Mouse (Mus musculus) gastrocnemius, postnatal 36 days (tissue): ENCODE data around the gene Olfr1380. TPM values are rescaled to one million over a fixed set of nuclear protein-coding genes. Genes with fewer than 3 reads are reported as not detected.
"Not testable (repeated sequence)": the region's sequence is repeated elsewhere in the genome, so short reads cannot be mapped to it uniquely, and the experiment has no call there.

ENCODE experiments used
- DNase-seq, 2 experiments: peaks; one replicate each; pipeline ENCODE4 v3.0.0; 2022
- intact Hi-C: fragments of 180-260 bp; cut with DNase I; formaldehyde crosslinking; loops from one replicate; pipeline ENCODE4 v1.15.1; 2025
- long read RNA-seq, 2 experiments: library from polyadenylated mRNA; stranded (forward); transcript quantifications; one replicate each; pipeline ENCODE4 v2.0.0; 2021
- total RNA-seq, 2 experiments: library from RNA; stranded (reverse); gene quantifications; 2 replicates each; pipeline ENCODE4 v1.2.3; 2021

Gene Olfr1380
- total RNA-seq, result not detected
- long read RNA-seq, experiment 1, result 0 reads
- long read RNA-seq, experiment 2, result 0 reads

DNA sequence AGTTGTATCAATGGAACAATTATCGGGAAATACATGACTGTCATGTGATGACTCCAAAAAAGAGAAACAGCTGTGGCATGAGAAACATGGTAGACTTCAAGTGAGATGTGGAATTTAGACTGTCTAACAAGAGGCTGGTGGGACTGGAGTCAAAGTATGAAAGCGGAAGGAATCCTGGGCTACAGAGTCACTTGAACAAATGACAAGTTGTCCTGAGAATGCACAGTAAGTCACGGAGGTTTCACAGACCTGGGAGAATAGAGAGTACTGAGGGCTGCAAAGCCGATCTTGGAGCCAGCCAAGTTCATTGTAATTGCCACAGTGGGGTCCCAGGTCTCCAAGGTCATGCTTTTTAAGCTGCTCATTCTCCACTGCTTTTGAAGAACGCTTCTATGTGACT is at the start of gene Olfr1380:
TSS of gene Olfr1380 (plus strand) at position 301 of the 400 bp plus-strand sequence.
- intact Hi-C loops, DNase-seq: not testable (repeated sequence)

DNA sequence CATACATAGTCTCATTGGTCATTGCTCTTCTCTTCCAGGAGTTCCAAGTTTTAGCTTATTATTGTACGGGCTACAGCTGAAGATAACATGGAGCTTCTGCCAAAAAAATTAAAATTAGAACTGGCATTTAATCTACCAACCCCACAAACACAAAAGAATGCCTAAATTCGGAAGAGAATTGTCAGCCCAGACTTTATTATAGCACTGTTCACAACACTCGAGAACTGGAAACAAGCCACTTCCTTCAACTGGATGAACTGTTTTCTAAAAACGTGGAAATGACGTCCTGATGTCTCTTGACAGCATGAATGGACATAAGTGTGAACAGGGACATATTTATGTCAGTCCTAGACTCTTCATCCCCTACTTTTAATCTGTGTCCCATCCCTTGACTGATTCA is 38.6 kb upstream of the Olfr1380 start:
- DNase-seq, result no peak
- intact Hi-C loops, result no loop called here

DNA sequence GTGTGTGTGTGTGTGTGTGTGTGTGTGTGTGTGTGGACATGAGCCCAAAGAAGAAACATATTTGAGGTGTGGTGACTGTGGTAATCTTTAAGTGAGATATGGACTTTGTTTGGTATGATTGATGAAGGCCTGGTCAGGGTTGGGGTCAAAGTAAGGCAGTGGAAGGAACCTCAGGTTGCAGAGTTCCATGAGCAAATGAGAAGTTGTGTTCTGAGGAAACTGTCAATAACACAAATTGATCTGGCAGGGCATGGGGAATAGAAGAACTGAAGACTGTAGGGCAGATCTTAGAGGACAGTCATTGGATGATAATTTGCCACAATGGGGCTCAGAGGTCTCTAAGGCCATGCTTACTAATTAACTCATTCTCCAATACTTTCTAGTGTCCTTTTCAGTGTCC is 37.3 kb upstream of the Olfr1380 start, which contains the start of gene Olfr1383:
TSS of gene Olfr1383 (plus strand) at position 301 of the 400 bp plus-strand sequence.
- no peak for DNase-seq
- intact Hi-C loops, result no loop called here

DNA sequence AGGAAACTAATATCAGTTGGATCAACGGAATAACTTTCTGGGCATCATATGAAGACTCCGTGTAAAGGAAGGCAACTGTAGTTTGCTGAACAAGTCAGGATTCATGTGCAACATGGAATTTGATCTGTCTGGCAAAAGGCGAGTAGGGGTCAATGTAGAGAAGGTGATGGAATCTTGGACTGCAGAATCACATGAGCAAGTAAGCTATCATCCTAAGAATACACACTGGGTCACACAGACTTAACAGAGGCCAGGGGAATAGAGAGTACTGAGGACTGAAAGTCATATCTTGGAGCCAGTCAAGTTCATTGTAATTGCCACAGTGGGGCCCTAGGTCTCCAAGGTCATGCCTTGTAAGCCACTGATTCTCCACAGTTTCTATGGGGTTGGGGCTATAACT is 28.7 kb upstream of the Olfr1380 start, which contains the start of gene Olfr1382:
TSS of gene Olfr1382 (plus strand) at position 301 of the 400 bp plus-strand sequence.
- DNase-seq, result no peak
- intact Hi-C loops, result no loop called here

DNA sequence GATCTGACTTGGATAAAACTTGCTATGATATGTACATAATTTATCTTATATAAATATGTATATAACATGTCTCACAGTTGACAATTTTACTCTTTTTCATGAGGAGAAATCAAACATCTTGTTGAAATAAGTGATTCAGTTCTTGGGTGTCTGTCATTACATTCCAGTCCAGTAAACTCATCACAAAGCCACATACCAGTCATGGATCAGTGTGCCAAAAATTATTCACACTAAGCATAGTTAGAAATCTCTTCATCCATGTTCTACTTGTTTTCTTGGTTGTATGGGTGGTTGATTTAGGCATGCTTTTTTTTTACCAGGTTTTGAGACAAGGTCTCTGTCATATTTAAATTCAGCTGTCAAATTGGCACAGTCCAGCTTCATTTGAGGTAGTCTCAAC is 23.9 kb upstream of the Olfr1380 start:
- intact Hi-C loops, result no loop called here
- no peak for DNase-seq

DNA sequence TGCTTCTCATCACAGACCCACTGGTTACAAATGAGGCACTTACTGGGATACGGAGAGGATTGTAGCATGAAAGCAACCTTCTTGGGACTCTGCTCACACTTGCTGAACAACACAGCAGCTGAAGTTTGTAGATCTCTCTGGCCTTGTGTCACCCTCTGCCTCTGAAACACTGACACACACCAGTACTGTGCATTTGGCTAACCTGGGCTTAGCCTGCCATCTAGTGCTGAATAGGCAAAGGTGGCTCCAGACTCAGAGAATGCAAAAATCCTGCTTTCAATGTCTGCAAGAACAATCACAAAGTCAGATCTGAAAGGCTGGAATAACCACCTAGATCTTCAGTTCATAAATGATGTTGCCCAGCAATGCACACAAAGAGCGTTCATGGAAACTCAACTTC is 20.0 kb upstream of the Olfr1380 start:
- intact Hi-C loops, DNase-seq: not testable (repeated sequence)

DNA sequence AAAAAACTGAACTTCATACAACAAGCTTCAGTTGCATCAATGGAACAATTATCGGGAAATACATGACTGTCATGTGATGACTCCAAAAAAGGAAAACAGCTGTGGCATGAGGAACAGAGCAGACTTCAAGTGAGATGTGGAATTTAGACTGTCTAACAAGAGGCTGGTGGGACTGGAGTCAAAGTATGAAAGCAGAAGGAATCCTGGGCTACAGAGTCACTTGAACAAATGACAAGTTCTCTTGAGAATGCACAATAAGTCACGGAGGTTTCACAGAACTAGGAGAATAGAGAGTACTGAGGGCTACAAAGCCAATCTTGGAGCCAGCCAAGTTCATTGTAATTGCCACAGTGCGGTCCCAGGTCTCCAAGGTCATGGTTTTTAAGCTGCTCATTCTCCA is 13.5 kb upstream of the Olfr1380 start, which contains the start of gene Olfr1381:
TSS of gene Olfr1381 (plus strand) at position 301 of the 400 bp plus-strand sequence.
- intact Hi-C loops, DNase-seq: not testable (repeated sequence)

DNA sequence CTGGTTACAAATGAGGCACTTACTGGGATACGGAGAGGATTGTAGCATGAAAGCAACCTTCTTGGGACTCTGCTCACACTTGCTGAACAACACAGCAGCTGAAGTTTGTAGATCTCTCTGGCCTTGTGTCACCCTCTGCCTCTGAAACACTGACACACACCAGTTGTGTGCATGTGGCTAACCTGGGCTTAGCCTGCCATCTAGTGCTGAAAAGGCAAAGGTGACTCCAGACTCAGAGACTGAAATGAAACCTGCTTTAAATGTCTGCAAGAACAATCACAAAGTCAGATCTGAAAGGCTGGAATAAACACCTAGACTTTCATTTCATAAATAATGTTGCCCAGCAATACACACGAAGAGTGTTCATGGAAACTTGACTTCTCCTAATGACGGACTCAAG is 2.6 kb upstream of the Olfr1380 start:
- intact Hi-C loops, DNase-seq: not testable (repeated sequence)

DNA sequence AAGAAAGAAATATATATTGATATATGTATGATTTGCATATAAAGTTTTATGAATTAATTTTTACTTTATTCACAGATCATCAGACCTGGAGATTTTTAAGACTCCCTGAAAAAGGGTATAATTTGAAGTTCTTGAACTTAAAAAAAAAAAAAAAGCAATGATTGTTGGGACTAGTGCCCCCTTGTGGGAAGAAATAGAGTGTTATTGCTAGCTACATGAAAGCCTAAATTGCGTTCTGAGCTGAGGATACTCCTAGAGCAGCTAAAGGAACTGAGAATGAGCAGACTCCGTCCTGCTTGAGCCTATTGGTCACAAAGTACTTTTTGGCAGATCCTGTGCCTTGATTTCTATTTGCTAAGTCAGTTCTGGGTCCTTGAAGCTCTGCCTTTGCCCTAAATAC is 18.4 kb downstream of the Olfr1380 start:
- DNase-seq, intact Hi-C loops: not testable (repeated sequence)

DNA sequence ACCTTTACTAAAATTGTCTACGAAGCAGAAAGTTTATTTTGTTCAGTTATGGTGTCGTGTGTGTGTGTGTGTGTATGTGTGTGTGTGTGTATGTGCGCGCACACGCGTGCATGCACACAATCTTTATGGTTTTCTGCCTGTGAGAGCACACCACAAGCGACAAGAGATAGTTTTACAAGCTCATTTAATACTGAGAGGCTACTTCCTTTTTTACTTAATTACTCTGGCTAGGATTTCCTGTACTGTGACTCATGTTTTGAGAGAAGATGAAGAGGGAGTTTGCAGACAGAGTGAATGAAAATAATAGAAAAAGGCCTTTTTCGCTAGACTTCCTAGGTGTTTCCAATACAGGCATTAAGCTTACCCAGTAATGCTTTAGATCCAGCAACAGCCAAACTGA is 23.8 kb downstream of the Olfr1380 start:
- intact Hi-C loops, DNase-seq: not testable (repeated sequence)

DNA sequence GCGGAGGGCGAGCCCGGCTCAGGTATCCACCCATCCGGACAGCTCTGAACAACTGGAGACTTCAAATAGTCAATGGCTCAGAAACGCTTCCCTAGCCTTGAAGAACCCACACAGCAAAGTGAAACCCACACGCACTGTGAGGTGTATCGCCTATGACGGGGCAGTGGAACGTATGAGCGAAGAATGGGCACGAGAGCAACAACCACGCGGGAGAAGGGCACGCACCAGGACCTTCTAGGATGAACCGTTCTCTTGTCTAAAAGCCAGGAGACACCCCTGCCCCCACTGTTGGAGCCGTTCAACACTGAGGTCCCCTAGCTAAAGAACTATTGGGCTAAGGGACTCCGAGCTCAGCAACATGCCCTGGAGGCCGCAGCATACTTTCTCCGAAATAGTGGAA is 33.5 kb downstream of the Olfr1380 start:
- intact Hi-C loops, result no loop called here
- DNase-seq, result no peak

DNA sequence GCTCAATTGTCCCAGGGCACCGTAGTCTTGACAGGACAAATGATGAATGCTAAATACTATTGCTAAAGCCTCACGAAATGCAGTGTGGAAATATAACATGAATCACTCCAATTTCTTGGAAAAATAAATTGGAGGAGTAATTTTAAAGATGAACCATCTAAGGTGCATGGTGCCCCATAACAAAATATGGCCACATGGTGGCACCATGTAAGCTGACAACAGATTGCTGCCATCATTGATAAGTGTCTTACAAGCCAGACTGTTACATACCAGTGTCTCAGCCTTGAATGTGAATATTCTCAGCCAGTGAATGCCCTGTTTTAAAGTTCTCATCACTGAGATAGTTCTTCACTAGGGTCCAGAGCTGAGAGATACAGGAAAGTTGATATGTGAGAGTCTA is 40.5 kb downstream of the Olfr1380 start:
- intact Hi-C loops, DNase-seq: not testable (repeated sequence)

DNA sequence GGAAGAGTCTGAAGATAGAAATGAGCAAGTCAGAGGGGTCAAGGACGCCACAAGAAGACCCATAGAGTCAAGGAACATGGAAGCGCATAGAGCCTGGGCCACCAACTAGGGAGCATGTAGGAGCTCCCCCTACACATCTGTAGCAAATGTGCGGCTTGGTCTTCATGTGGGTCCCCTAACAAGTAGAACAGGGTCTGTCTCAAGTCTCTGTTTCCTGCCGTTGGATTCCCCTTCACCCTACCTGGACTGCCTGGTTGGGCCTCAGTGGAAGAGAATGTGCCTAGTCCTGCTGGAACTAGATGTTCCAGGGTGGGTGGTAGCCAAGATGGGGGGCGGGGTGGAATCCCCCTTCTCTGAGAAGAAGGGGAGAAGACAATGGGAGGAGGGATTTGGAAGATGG is 51.6 kb downstream of the Olfr1380 start:
- DNase-seq, intact Hi-C loops: not testable (repeated sequence)

DNA sequence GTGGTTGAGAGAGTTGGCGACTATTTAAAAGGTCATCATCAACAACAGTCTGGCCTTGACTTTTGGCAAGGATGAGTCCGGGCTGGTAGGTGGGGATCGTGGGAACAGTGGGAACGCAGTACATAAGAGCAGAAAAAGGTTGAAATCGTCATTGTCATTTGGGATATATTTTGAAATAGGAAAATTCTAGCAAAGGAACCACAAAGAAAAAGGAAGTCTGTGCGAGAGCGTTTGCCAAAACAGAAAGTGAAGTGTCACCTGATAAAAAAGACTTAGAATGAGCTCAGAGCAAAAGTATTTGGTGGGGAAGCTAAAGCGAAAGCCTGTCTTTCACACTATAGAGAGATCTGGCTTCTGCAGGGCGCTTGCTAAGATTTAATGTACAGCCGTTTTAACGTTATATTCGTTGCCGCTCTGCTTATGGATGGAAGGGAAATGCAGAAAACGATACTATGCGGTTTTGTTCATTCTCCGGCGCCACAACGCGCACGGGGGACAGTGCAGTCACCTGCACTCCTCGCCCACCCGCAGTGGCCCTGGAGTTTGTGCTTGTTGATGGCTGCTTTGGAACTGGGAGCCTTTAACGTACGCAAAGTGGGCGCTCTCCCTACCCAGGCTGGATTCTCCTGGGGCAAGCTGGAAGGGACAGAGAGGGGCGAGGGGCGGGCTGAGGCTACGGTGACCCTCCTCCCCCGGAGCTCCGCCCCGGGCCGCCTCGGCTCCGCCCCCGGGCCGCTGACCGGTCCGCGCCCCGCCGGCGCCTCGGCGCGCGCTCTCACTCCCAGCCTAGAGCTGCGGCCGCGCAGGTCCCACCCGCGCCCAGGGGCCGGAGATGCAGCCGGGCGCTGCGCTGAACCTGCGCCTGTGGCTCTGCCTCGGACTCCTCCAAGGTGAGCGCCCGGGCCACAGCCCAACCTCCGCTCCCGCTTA is 52.5 kb downstream of the Olfr1380 start, which contains the start of gene Flt4:
TSS of gene Flt4 (plus strand) at position 326 of the 930 bp plus-strand sequence.
- DNase-seq, intact Hi-C loops: not testable (repeated sequence)

DNA sequence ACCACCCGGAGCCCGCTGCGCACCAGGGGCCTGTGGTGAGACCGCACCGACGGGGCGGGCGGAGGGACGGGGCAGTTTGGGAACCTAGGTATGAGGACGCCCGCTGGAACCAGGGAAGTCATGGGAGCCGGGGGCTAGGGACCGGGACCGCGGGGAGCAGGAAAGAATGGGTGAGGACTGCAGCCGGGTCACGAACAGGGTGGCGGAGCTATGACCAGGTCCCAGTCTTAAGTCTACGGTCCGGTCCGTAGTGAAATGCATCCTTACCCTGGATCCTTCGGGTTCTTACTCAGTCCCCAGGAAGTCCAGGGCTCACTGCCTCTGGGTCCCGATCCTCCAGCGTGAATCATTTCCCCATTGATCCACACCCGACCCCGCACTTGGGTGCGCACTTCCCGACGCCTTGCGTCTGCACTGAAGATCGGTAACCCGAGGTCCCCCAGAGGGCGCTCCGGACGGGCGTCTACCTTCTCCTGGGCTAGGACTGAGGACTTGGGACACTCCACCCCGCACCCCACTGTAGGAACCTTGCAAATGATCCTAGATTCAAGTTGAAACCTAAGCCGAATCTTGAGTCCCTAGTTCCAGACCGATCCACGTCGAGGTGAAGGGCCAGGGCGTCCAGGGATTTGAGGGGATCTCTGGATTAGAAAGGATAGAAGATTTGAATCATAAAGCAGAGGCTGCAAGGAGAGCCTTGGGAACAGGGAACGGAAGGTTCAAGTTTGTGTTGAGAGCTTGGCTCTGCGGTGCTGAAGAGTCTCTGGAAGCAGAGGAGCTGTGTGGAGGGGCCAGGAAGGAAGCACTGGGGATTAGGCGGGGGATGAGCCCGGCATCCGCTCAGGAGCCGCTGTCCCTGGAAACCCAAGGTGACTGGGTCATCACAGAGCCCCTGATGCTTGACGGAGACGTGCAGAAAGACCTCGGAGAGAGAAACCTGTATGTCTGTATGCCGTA is 53.5 kb downstream of the Olfr1380 start:
- intact Hi-C loops, DNase-seq: not testable (repeated sequence)

DNA sequence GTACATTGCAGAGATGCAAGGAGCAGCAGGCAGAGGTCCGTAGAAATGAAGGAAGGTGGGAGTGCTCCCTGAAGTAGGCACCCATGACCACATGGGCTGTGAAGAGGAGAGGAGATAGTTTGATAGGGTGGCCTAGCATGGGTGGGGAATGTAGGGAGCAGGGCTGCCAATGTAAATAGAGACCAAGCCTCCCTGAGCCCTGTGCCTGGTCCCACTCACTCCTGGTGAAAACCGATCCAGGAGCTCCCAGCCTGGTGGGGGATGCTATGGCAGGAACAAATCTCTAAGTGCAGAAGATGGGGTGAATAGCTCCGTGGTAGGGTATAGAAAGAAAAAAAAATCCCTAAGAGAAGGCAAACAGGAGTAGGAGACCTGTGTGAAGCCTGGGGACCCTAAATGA is 54.7 kb downstream of the Olfr1380 start:
- DNase-seq, intact Hi-C loops: not testable (repeated sequence)

DNA sequence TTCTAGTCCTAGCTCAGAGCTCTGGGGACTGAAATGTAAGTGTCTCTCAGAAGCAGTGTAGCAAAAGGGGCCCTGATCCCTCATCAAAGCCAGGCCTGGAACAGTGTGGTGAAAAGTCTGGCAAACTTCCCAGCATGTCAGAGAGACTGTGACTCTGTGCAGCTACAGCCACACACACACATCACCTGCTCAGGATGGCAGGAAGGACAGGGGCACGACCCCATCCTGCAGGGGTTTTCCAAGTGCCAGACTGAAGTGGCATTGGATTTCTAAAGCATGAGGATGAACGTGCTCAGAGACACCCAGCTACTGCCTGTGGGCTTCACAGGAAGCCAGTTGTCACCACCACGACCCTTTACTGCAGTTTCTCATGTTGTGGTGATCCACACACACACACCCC is 55.5 kb downstream of the Olfr1380 start:
- DNase-seq, result no peak
- intact Hi-C loops, result no loop called here

DNA sequence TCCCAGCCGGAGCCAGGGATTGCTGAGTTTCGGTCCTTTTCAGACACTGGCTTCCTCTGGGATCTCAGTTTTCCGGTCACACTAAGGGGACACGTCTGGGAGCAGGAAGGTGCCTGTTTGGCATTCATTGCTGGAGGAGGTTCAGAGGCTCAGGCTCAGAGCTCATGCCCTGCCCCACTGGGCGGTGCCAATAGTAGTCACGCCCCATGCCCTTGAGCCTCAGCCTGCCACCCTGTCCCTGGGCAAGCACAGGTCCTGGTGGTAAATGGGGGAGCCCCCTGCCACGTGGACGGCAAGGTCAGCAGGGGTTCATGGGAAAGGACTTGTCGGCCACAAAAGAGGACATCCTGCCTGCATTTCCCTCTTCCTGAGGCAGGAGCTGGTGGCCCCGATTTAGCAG is 56.7 kb downstream of the Olfr1380 start:
- DNase-seq, result no peak
- intact Hi-C loops, result no loop called here
